Mouse (Mus musculus) kidney, postnatal 36 days (tissue): ENCODE measurements at regions not wholly inside any gene's neighbourhood (a gene's known extent, or its start where the extent isn't known, plus 50 kb on each side); places are given as distances from the start of the nearest gene placed in this dataset.
"Not testable (repeated sequence)": the region's sequence is repeated elsewhere in the genome, so short reads cannot be mapped to it uniquely, and the experiment has no call there.

Source experiments
- DNase-seq, 2 experiments: peaks; one replicate each; pipeline ENCODE4 v3.0.0; 2021 to 2022; ENCODE audit warnings: mixed read lengths in 2 of 2

GRCm38 (mm10) chr16:9016040-9016761 is 186.3 kb downstream of the 1810013L24Rik start:
- no peak for DNase-seq

- DNase-seq, result no peak
These were observed 186.8 kb downstream of the 1810013L24Rik start for GRCm38 (mm10) chr16:9016762-9017086.

GRCm38 (mm10) chr16:9030717-9031116 is 200.8 kb downstream of the 1810013L24Rik start:
- no peak for DNase-seq

GRCm38 (mm10) chr16:9043271-9043670 is 213.4 kb downstream of the 1810013L24Rik start:
- DNase-seq, result no peak

GRCm38 (mm10) chr16:9046864-9047263 is 217.0 kb downstream of the 1810013L24Rik start:
- no peak for DNase-seq

- no peak for DNase-seq
These were observed 224.5 kb downstream of the 1810013L24Rik start for GRCm38 (mm10) chr16:9054415-9054814.

GRCm38 (mm10) chr16:9056430-9056829 is 226.5 kb downstream of the 1810013L24Rik start:
- no peak for DNase-seq

- DNase-seq, result no peak
These were observed 241.6 kb downstream of the 1810013L24Rik start for GRCm38 (mm10) chr16:9071526-9071925.

- not testable (repeated sequence) for DNase-seq
These were observed 242.1 kb downstream of the 1810013L24Rik start for GRCm38 (mm10) chr16:9071956-9072355.

- no peak for DNase-seq
These were observed 244.4 kb downstream of the 1810013L24Rik start for GRCm38 (mm10) chr16:9074295-9074694.

GRCm38 (mm10) chr16:9077451-9077850 is 247.6 kb downstream of the 1810013L24Rik start:
- DNase-seq, result no peak

- no peak for DNase-seq
These were observed 248.6 kb downstream of the 1810013L24Rik start for GRCm38 (mm10) chr16:9078405-9078942.

GRCm38 (mm10) chr16:9083040-9083439 is 253.1 kb downstream of the 1810013L24Rik start:
- no peak for DNase-seq

- DNase-seq, result no peak
These were observed 253.8 kb downstream of the 1810013L24Rik start for GRCm38 (mm10) chr16:9083740-9084139.

- no peak for DNase-seq
These were observed 254.7 kb downstream of the 1810013L24Rik start for GRCm38 (mm10) chr16:9084581-9084980.

GRCm38 (mm10) chr16:9085133-9085532 is 255.2 kb downstream of the 1810013L24Rik start:
- no peak for DNase-seq

- no peak for DNase-seq
These were observed 256.1 kb downstream of the 1810013L24Rik start for GRCm38 (mm10) chr16:9085977-9086376.

- DNase-seq, result no peak
These were observed 261.9 kb downstream of the 1810013L24Rik start for GRCm38 (mm10) chr16:9091790-9092189.

- no peak for DNase-seq
These were observed 262.4 kb downstream of the 1810013L24Rik start for GRCm38 (mm10) chr16:9092191-9092848.

GRCm38 (mm10) chr16:9093593-9093992 is 263.7 kb downstream of the 1810013L24Rik start:
- DNase-seq, result no peak

- no peak for DNase-seq
These were observed 264.3 kb downstream of the 1810013L24Rik start for GRCm38 (mm10) chr16:9094201-9094600.

GRCm38 (mm10) chr16:9106211-9106610 is 276.3 kb downstream of the 1810013L24Rik start:
- DNase-seq, result no peak

GRCm38 (mm10) chr16:9106676-9107075 is 276.8 kb downstream of the 1810013L24Rik start:
- DNase-seq, result not testable (repeated sequence)

- no peak for DNase-seq
These were observed 283.9 kb downstream of the 1810013L24Rik start for GRCm38 (mm10) chr16:9113801-9114200.
